Mouse (Mus musculus) liver, embryonic 16.5 days (tissue): ENCODE data around the gene Stpg3. TPM values are rescaled to one million over a fixed set of nuclear protein-coding genes. Genes with fewer than 3 reads are reported as not detected.
A peak's percentile ranks its signal among the peaks of the same experiment; 100 is the strongest.

ENCODE experiments used
- ATAC-seq: fragments of 200-750 bp; cut with Nextera tagmentation; 2 replicates; pipeline ENCODE4 v1.8.0; 2017; ENCODE audit warnings: low read depth, mild to moderate bottlenecking, moderate number of reproducible peaks, moderate library complexity
- H3K27ac ChIP-seq: fragments of 300-500 bp; sonication (generic); 2 replicates; pipeline ENCODE4 v1.5.1; 2014; ENCODE audit warnings: mild to moderate bottlenecking, low read length
- H3K27me3 ChIP-seq: fragments of 300-500 bp; sonication (generic); 2 replicates; pipeline ENCODE4 v1.6.1; 2014; ENCODE audit warnings: low read depth, low read length, mixed read lengths; ENCODE audit not compliant: control insufficient read depth, insufficient read depth
- H3K36me3 ChIP-seq: fragments of 300-500 bp; sonication (generic); 2 replicates; pipeline ENCODE4 v1.6.1; 2014; ENCODE audit warnings: mild to moderate bottlenecking; ENCODE audit not compliant: control insufficient read depth, insufficient read depth
- H3K4me1 ChIP-seq: fragments of 300-500 bp; sonication (generic); 2 replicates; pipeline ENCODE4 v1.6.1; 2014; ENCODE audit warnings: low read depth, low read length, mixed read lengths; ENCODE audit not compliant: control insufficient read depth
- H3K4me2 ChIP-seq: fragments of 300-500 bp; sonication (generic); 2 replicates; pipeline ENCODE4 v1.6.1; 2014; ENCODE audit warnings: low read depth, low read length, mixed read lengths
- H3K4me3 ChIP-seq: fragments of 300-500 bp; sonication (generic); 2 replicates; pipeline ENCODE4 v1.5.1; 2014; ENCODE audit warnings: low read depth, mild to moderate bottlenecking, low read length
- H3K9ac ChIP-seq: fragments of 300-500 bp; sonication (generic); 2 replicates; pipeline ENCODE4 v1.6.1; 2014; ENCODE audit warnings: low read depth, low read length
- H3K9me3 ChIP-seq: fragments of 300-500 bp; sonication (generic); replicated peaks from 2 replicates; pipeline ENCODE4 v1.6.1; 2016; ENCODE audit warnings: low read length; ENCODE audit not compliant: control insufficient read depth
- WGBS: fragments of 180-500 bp; shearing (Covaris S2); extraction: QIAGEN DNeasy Blood & Tissue Kit; methylation state at CpG from one replicate; pipeline ENCODE4 v1.1.7; 2014; ENCODE audit not compliant: insufficient replicate concordance; 5-methylcytosine and 5-hydroxymethylcytosine counted together
- polyA plus RNA-seq: library from polyadenylated mRNA; unstranded; fragments of >200 nt; fragmentation: Nextera tagmentation; extraction: Ambion mirVana; gene quantifications from 2 replicates; pipeline ENCODE4 v1.2.1, GENCODE M21; 2015

Gene Stpg3
- polyA plus RNA-seq, 1 experiment from 2014 or later: not detected

DNA sequence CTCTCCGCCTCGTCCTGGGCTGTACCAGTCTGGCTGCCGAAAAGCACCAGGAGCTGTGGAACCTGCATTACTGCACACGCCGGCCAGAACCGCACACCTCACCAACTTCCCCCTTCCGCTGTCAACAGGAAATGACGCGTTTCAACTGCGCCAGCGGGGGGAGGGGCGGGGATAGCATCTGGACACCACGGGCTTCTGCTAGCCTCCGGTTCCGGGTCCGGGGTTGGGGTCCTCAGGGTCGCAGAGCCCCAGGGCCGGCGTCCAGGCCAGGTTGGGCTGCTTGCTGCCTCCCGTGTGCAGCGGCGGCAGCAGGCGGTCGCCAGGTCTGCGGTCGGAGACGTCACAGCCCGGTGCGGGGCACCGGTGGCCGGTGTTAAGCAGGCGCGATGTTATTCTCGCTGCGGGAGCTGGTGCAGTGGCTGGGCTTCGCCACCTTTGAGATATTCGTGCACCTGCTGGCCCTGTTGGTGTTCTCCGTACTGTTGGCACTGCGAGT lies 40.9 kb upstream of the Stpg3 start, which contains the start of gene Tmem203:
Tmem203 (plus strand) TSS at position 156 of the 496 bp plus-strand sequence.
- peak; percentile 88 for ATAC-seq
- peak within 1 kb of the TSS; percentile 87 for H3K27ac ChIP-seq
- H3K27me3 ChIP-seq: no peaks in the 10 kb centered on the region
- peaks cover 5% of the 10 kb centered on the region; the same call in 1 of the 2 replicates for H3K36me3 ChIP-seq
- H3K9ac ChIP-seq: peak within 1 kb of the TSS; percentile 91
- H3K9me3 ChIP-seq: no peaks in the 10 kb centered on the region
- under 1% methylated on average over 39 of the region's 39 CpGs for WGBS
- H3K4me1 ChIP-seq: peaks cover 14% of the 10 kb centered on the region
- peak within 1 kb of the TSS; percentile 73 for H3K4me2 ChIP-seq
- H3K4me3 ChIP-seq: peak within 1 kb of the TSS; percentile 100

DNA sequence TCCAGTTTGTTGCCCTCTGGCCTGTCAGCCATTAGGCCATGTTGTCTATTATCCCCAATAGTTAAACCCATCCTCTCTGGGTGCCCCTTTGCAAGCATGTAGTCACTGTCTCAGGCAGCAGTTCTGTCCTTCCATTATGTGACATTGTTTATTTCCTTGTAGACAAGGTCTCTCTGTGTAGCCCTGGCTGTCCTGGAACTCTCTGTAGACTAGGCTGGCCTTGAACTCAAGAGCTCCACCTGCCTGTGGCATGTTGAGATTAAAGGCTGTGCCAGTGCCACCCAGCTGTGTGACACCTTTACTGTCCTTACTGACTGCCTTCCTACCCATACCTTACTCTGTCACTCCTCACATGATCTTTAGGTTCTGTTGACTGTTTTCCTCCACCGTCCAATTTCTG lies 37.9 kb upstream of the Stpg3 start:
- Histone ChIP-seq H3K27me3 (no peaks in the 10 kb centered on the region), H3K4me1 (peaks cover 14% of the 10 kb centered on the region), H3K4me3 (no peak overlapping the region), H3K9me3 (no peaks in the 10 kb centered on the region), H3K36me3 (peaks cover 15% of the 10 kb centered on the region), H3K27ac (no peak overlapping the region), H3K9ac (no peak overlapping the region), H3K4me2 (no peak overlapping the region)
- no peak for ATAC-seq
- WGBS: 76% methylated on average over 1 of the region's 1 CpGs

DNA sequence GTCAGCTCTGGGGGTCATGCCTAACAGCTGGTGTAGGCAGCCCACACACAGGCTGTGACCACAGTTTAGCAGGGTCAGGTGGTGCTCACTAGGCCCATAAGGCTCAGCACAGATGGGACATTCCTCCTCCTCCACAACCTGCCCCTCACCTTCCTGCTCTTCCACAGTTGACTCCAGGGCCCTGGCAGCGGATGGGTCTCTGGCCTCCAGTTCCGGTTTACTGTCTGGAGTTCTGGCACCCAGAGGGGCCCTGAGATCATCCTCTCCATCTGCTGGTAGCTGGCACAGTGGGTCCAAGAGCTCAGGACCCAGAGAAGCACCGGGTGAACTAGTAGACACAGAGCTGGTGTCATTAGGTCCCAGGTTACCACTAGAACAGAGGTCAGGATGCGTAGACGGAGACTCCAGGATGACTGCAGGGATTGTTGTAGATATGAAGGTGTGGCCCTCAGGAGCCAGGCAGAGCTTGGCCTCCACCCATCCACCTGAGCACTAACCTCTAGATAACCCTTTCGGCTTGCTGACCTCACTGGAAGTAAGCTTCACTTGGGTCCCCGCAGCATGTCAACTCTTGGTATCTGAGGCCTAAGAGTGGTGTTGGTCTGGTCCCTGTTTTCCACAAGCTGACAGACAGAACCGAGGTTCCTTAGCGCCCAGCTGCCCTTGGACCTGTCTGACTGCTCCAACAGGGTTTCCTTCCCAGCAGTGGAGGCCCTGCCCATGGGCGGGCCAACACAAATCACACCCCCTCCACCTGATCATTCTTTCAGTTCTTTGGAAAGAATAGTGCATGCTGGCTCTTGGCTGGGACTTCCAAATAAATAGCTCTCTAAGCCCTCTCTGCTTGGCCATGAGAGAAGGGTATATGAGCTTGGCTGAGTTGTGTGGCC lies 32.0 kb upstream of the Stpg3 start, which contains the start of gene AL732309.1:
AL732309.1 (minus strand) TSS at position 681 of the 890 bp plus-strand sequence.
- no peak for ATAC-seq
- H3K27ac ChIP-seq: no peak within 1 kb of the TSS
- H3K9me3 ChIP-seq: no peaks in the 10 kb centered on the region
- H3K36me3 ChIP-seq: peaks cover 15% of the 10 kb centered on the region
- peaks cover 12% of the 10 kb centered on the region for H3K4me1 ChIP-seq
- 78% methylated on average over 10 of the region's 10 CpGs for WGBS
- H3K27me3 ChIP-seq: peaks cover 20% of the 10 kb centered on the region
- no peak within 1 kb of the TSS for H3K9ac ChIP-seq
- H3K4me2 ChIP-seq: no peak within 1 kb of the TSS
- no peak within 1 kb of the TSS for H3K4me3 ChIP-seq

DNA sequence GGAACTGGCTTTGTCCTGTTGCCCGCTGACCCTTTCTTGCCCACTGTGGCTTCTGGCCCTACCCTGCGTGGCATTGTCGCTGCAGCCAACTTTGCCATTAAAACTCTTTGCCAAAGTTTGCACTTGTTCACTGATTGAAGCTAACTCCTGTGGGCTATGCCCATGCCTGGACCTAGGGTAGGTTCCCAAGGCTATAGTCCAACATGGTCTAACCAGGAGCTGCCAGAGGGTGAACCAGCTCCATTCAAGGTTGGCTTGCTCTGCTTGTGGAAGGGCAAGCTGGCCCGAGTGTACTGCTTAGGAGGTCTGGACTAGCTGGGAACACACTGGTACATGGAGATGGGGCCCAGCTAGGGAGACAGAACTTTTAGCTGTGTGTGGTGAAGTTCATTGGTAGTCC lies 29.7 kb upstream of the Stpg3 start:
- H3K36me3 ChIP-seq: peaks cover 4% of the 10 kb centered on the region
- peaks cover 19% of the 10 kb centered on the region for H3K4me1 ChIP-seq
- H3K9me3 ChIP-seq: no peaks in the 10 kb centered on the region
- no peak overlapping the region for H3K9ac ChIP-seq
- no peak for ATAC-seq
- WGBS: 75% methylated on average over 4 of the region's 4 CpGs
- H3K27me3 ChIP-seq: peaks cover 29% of the 10 kb centered on the region
- H3K4me3 ChIP-seq: no peak overlapping the region
- H3K4me2 ChIP-seq: no peak overlapping the region
- no peak overlapping the region for H3K27ac ChIP-seq

DNA sequence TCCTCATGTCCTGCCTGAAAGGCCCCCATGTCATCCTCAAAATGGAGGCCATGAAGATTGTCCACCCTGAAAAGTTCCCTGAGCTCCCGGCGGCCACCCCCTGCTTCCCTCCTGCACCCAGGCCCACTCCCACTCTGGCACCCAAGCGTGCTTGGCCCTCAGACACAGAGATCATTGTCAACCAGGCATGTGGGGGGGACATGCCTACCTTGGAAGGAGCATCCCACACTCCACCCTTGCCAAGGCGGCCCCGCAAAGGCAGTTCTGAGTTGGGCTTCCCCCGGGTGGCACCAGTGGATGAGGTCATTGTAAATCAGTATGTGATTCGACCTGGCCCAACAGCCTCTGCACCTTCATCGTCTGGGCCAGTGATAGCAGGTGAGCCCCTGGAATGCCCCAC lies 28.9 kb upstream of the Stpg3 start:
- Histone ChIP-seq H3K9me3 (no peaks in the 10 kb centered on the region), H3K36me3 (no peaks in the 10 kb centered on the region; the same call in none of the 2 replicates), H3K27ac (no peak overlapping the region), H3K27me3 (peaks cover 29% of the 10 kb centered on the region), H3K4me3 (no peak overlapping the region), H3K4me2 (no peak overlapping the region), H3K4me1 (peaks cover 19% of the 10 kb centered on the region), H3K9ac (no peak overlapping the region)
- 66% methylated on average over 8 of the region's 8 CpGs for WGBS
- no peak for ATAC-seq

DNA sequence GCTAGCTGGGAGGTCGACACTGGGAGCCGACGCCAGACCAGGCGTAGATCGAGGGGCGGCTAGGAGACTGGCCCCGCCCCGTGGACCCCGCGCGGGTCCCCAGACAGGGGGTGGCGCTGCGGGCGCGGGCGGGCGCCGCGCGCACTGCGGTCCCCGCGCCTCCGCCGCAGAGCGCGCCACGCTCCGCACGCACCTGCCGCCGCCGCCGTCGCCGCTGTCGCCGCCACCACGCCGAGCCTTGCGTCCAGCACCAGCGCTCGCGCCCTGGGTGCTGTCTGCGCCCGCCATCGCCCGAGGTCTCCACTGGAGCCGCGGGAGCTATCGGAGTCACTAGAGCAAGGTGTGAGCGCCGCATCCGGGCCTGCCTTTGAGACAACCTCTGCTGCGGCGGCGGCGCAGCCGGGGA lies 27.7 kb upstream of the Stpg3 start, which contains the start of the genes Rnf208 and Cysrt1:
Rnf208 (plus strand) TSS at position 155 of the 406 bp plus-strand sequence.
Cysrt1 (minus strand) TSS at position 352 of the 406 bp plus-strand sequence.
- no peaks in the 10 kb centered on the region for H3K9me3 ChIP-seq
- H3K4me3 ChIP-seq: peak within 1 kb of the TSS; percentile 56
- peaks cover 19% of the 10 kb centered on the region for H3K4me1 ChIP-seq
- H3K4me2 ChIP-seq: peak within 1 kb of the TSS; percentile 73
- H3K27me3 ChIP-seq: peaks cover 29% of the 10 kb centered on the region
- no peak for ATAC-seq
- H3K36me3 ChIP-seq: no peaks in the 10 kb centered on the region; the same call in 1 of the 2 replicates
- H3K9ac ChIP-seq: peak within 1 kb of the TSS; percentile 33; the same call in 1 of the 2 replicates
- H3K27ac ChIP-seq: no peak within 1 kb of the TSS
- 0% methylated on average over 33 of the region's 59 CpGs for WGBS

DNA sequence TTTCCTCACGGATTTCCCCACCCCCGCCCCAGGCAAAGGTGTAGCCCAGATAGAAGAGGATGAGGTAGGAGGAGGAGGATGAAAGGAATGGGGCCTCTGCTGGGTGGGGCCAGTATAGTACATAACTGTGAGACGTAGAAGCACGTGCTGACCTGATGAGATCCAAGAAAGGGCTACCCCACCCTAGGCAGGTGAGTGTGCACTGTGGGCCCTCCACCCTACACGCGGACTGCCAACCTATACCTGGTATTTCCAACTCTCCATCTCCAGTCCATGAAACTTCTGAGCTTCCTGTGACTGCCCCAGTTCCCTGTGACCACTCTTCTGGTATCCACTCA lies 27.0 kb upstream of the Stpg3 start:
- ATAC-seq: no peak
- Histone ChIP-seq H3K9me3 (no peaks in the 10 kb centered on the region), H3K4me2 (peak overlapping the region; percentile 73), H3K9ac (no peak overlapping the region), H3K27ac (no peak overlapping the region), H3K4me1 (peaks cover 19% of the 10 kb centered on the region), H3K4me3 (no peak overlapping the region; the same call in 1 of the 2 replicates), H3K36me3 (no peaks in the 10 kb centered on the region), H3K27me3 (peaks cover 29% of the 10 kb centered on the region)
- WGBS: 9% methylated on average over 6 of the region's 6 CpGs

DNA sequence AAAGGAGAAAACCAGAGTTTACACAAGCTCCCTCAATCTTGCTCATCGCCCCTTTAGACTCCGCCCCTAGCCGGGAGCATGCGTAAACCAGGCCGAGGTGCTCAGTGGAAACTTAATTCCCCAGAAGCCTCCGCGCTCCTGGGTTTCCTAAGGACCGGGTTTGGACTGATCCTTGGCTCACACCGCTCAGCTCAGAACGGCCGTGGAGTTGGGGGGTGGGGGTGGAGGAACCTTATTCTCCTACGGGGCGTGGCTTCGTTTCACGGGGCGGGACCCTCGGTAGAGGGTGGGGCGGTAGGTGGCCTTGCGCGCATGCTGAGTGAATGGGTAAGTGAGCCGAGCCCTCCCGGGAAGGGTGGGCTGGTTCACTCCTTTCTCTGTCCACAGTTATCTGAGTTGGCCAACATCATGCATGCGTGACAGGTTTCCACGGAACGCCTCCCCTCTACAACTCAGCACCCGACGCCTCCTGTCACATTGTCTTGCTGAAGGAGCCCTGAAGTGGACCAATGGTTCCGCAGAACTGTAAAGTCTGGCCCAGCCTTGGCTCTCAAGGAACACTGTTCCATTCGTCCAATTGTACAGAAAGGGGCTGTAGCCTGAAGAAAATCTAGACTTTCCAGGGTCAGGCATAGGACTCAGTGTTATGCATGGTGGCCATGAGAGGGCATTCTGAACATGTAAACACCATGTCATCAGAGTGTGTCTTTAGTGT lies 26.4 kb upstream of the Stpg3 start:
- no peak overlapping the region for H3K27ac ChIP-seq
- peak overlapping the region; percentile 56 for H3K4me3 ChIP-seq
- H3K36me3 ChIP-seq: no peaks in the 10 kb centered on the region
- under 1% methylated on average over 29 of the region's 29 CpGs for WGBS
- no peaks in the 10 kb centered on the region for H3K9me3 ChIP-seq
- peak overlapping the region; percentile 45; the same call in 1 of the 2 replicates for H3K9ac ChIP-seq
- peaks cover 29% of the 10 kb centered on the region for H3K27me3 ChIP-seq
- peak overlapping the region; percentile 73 for H3K4me2 ChIP-seq
- peak; percentile 69 for ATAC-seq
- H3K4me1 ChIP-seq: peaks cover 19% of the 10 kb centered on the region
